Mouse (Mus musculus) small intestine, adult 2 months (tissue): ENCODE data around the gene Mpped1.

Experiments
- CTCF ChIP-seq: fragments of 200-500 bp; IDR thresholded peaks from 2 replicates; pipeline ENCODE4 v1.5.1; 2012; ENCODE audit warnings: low read depth, mild to moderate bottlenecking, control low read depth, inconsistent platforms, low read length, moderate library complexity, mixed read lengths; ENCODE audit not compliant: insufficient replicate concordance, insufficient read length; ENCODE audit errors: extremely low read depth
- POLR2A ChIP-seq: fragments of 200-500 bp; IDR thresholded peaks from 2 replicates; pipeline ENCODE4 v1.6.1; 2012; ENCODE audit warnings: low read depth, mild to moderate bottlenecking, control low read depth, inconsistent platforms, low read length, moderate library complexity

- TF ChIP-seq CTCF, result no peak
- TF ChIP-seq POLR2A, result no peak
Measured at GRCm38 (mm10) chr15:83777476-83777875, 1.8 kb upstream of the Mpped1 start.
